Mouse (Mus musculus) liver, embryonic 14.5 days (tissue): Measurements from ENCODE around the gene Eml4. TPM values are rescaled to one million over a fixed set of nuclear protein-coding genes. Genes with fewer than 3 reads are reported as not detected.

Experiments
- ATAC-seq: fragments of 200-750 bp; cut with Nextera tagmentation; 2 replicates; pipeline ENCODE4 v1.8.0; 2017; ENCODE audit warnings: moderate number of reproducible peaks, mild to moderate bottlenecking, moderate library complexity; ENCODE audit not compliant: insufficient read depth
- DNase-seq, 3 experiments: peaks; one replicate each; pipeline ENCODE4 v3.0.0-alpha.2; 2012 to 2013; ENCODE audit warnings: low read depth in 3 of 3, low spot score in 3 of 3
- H3K27ac ChIP-seq: fragments of 300-500 bp; sonication (generic); 2 replicates; pipeline ENCODE4 v1.5.1; 2014; ENCODE audit warnings: moderate library complexity, mild to moderate bottlenecking, control low read depth, inconsistent platforms
- H3K27me3 ChIP-seq: fragments of 300-500 bp; sonication (generic); 2 replicates; pipeline ENCODE4 v1.6.1; 2014; ENCODE audit warnings: mild to moderate bottlenecking, low read length, moderate library complexity; ENCODE audit not compliant: control insufficient read depth, insufficient read depth
- H3K36me3 ChIP-seq: fragments of 300-500 bp; sonication (generic); replicated peaks from 2 replicates; pipeline ENCODE4 v1.6.1; 2014; ENCODE audit warnings: low read depth; ENCODE audit not compliant: control insufficient read depth, insufficient read depth
- H3K4me1 ChIP-seq, 2 experiments: fragments of 200-500 bp in 1 of 2; fragments of 300-500 bp in 1 of 2; sonication (generic) in 1 of 2; replicated peaks; 2 replicates each; pipeline ENCODE4 v1.6.1; 2012 to 2014; ENCODE audit warnings: antibody characterized with exemption in 1 of 2, inconsistent platforms in 1 of 2, low read length in 1 of 2; ENCODE audit not compliant: control insufficient read depth in 2 of 2, insufficient read depth in 2 of 2
- H3K4me2 ChIP-seq: fragments of 300-500 bp; sonication (generic); 2 replicates; pipeline ENCODE4 v1.6.1; 2014; ENCODE audit warnings: low read depth, mild to moderate bottlenecking, control low read depth, moderate library complexity
- H3K4me3 ChIP-seq, 2 experiments: fragments of 200-500 bp in 1 of 2; fragments of 300-500 bp in 1 of 2; sonication (generic) in 1 of 2; 2 replicates each; pipeline ENCODE4 v1.5.1; 2012 to 2014; ENCODE audit warnings: low read depth in 2 of 2, low read length in 2 of 2, mild to moderate bottlenecking in 2 of 2, control low read depth in 1 of 2, inconsistent platforms in 1 of 2, moderate library complexity in 1 of 2; ENCODE audit not compliant: insufficient read depth in 1 of 2
- H3K9ac ChIP-seq: fragments of 300-500 bp; sonication (generic); replicated peaks from 2 replicates; pipeline ENCODE4 v1.6.1; 2014; ENCODE audit warnings: mild to moderate bottlenecking, control low read depth, moderate library complexity
- H3K9me3 ChIP-seq: fragments of 300-500 bp; sonication (generic); 2 replicates; pipeline ENCODE4 v1.6.1; 2016; ENCODE audit warnings: low read length, mixed read lengths; ENCODE audit not compliant: control insufficient read depth
- CTCF ChIP-seq: IDR thresholded peaks from 2 replicates; pipeline ENCODE4 v1.5.1; 2016; ENCODE audit warnings: antibody characterized with exemption, low read depth, control low read depth
- EP300 ChIP-seq: IDR thresholded peaks from 2 replicates; pipeline ENCODE4 v1.6.1; 2016; ENCODE audit warnings: antibody characterized with exemption, low read depth
- WGBS: fragments of 180-500 bp; shearing (Covaris S2); extraction: QIAGEN DNeasy Blood & Tissue Kit; methylation state at CpG from one replicate; pipeline ENCODE4 v1.1.7; 2014; ENCODE audit not compliant: insufficient replicate concordance; 5-methylcytosine and 5-hydroxymethylcytosine counted together
- polyA plus RNA-seq, 2 experiments: library from polyadenylated mRNA; depleted of rRNA in 1 of 2; stranded (reverse) in 1 of 2; unstranded in 1 of 2; fragments of >200 nt; fragmentation: Nextera tagmentation in 1 of 2; extraction: Ambion mirVana in 1 of 2; gene quantifications; 2 replicates each; pipeline versions ENCODE4 v1.2.1 to v1.2.3; 2012 to 2014

The Eml4 gene
- polyA plus RNA-seq, 2 experiments, result 4.8 to 5.0 TPM

GRCm38 (mm10) chr17:83522590-83523379, 172.1 kb downstream of the Eml4 start:
- no peak overlapping the region for H3K27ac ChIP-seq
- H3K27me3 ChIP-seq, result no peaks in the 10 kb centered on the region
- no peaks in the 10 kb centered on the region for H3K36me3 ChIP-seq
- H3K4me2 ChIP-seq, result no peak overlapping the region
- ATAC-seq (no peak), DNase-seq (no peak)
- H3K4me1 ChIP-seq, result peaks cover 22 to 23% of the 10 kb centered on the region in 2 experiments
- no peak overlapping the region for H3K9ac ChIP-seq
- H3K4me3 ChIP-seq, result no peak overlapping the region
- H3K9me3 ChIP-seq, result no peaks in the 10 kb centered on the region
- no peak for TF ChIP-seq EP300
- TF ChIP-seq CTCF, result no peak
- WGBS, result 54% methylated on average over 7 of the region's 7 CpGs

DNA sequence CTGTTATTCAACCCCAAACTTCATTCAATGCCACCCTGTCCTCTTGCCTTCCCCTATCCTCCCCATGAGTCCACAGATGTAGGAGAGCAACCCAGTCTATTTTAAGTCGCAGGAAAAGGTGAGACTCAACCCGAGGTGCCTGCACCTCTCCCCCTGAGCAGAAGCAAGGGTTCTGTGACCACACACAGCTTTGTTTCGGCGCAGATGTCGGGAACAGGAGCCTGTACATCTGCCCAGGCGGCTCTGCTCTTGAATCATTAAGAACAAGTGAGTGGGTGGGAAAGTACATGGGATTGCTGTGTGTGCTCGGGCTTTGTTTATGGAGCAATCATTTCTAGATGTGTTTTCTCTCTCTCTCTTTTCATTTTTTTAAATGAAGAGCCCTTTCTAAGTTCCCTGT, 174.0 kb downstream of the Eml4 start:
- WGBS, result 57% methylated on average over 7 of the region's 7 CpGs
- no peaks in the 10 kb centered on the region for H3K27me3 ChIP-seq
- ATAC-seq, result no peak
- no peak for DNase-seq
- H3K36me3 ChIP-seq, result no peaks in the 10 kb centered on the region
- H3K4me2 ChIP-seq, result no peak overlapping the region
- no peak overlapping the region for H3K4me3 ChIP-seq
- H3K9ac ChIP-seq, result no peak overlapping the region
- TF ChIP-seq EP300 (no peak), CTCF (no peak)
- no peak overlapping the region for H3K27ac ChIP-seq
- no peaks in the 10 kb centered on the region for H3K9me3 ChIP-seq
- peaks cover 24 to 31% of the 10 kb centered on the region in 2 experiments for H3K4me1 ChIP-seq

- H3K9me3 ChIP-seq, result no peaks in the 10 kb centered on the region
- WGBS, result 3% methylated on average over 8 of the region's 8 CpGs
- no peak overlapping the region for H3K27ac ChIP-seq
- H3K27me3 ChIP-seq, result no peaks in the 10 kb centered on the region
- no peaks in the 10 kb centered on the region for H3K36me3 ChIP-seq
- TF ChIP-seq CTCF (no peak), EP300 (no peak)
- 0 out of 2 replicates have a peak, but pooled peaks have one; percentile 16 for ATAC-seq
- H3K9ac ChIP-seq, result no peak overlapping the region; the same call in 1 of the 2 replicates
- H3K4me2 ChIP-seq, result peak overlapping the region; percentile 35
- H3K4me3 ChIP-seq, result no peak overlapping the region
- no peak for DNase-seq
- H3K4me1 ChIP-seq, result peaks cover 24 to 31% of the 10 kb centered on the region in 2 experiments
Measured at GRCm38 (mm10) chr17:83525596-83525995, 174.9 kb downstream of the Eml4 start.

- ATAC-seq, result no peak
Measured at GRCm38 (mm10) chr17:83526091-83526561, 175.4 kb downstream of the Eml4 start.

GRCm38 (mm10) chr17:83526624-83527532, 176.1 kb downstream of the Eml4 start:
- Histone ChIP-seq H3K9me3 (no peaks in the 10 kb centered on the region), H3K36me3 (no peaks in the 10 kb centered on the region), H3K9ac (peak overlapping the region; percentile 39), H3K27ac (peak overlapping the region; percentile 3), H3K27me3 (no peaks in the 10 kb centered on the region), H3K4me3 (peak overlapping the region; percentile 38 to 46), H3K4me1 (peaks cover 24 to 31% of the 10 kb centered on the region in 2 experiments), H3K4me2 (peak overlapping the region; percentile 72)
- 27% methylated on average over 13 of the region's 13 CpGs for WGBS
- DNase-seq (peak in 2 of 3 experiments; percentile 43 to 54), ATAC-seq (peak; percentile 82)
- TF ChIP-seq CTCF (no peak), EP300 (no peak)

More at GRCm38 (mm10) chr17:83526091-83526561, 175.4 kb downstream of the Eml4 start:
- Histone ChIP-seq H3K9ac (no peak overlapping the region), H3K9me3 (no peaks in the 10 kb centered on the region), H3K27me3 (no peaks in the 10 kb centered on the region), H3K36me3 (no peaks in the 10 kb centered on the region), H3K4me1 (peaks cover 24 to 31% of the 10 kb centered on the region in 2 experiments), H3K27ac (no peak overlapping the region), H3K4me3 (no peak overlapping the region), H3K4me2 (no peak overlapping the region; the same call in 1 of the 2 replicates)
- no peak for DNase-seq
- WGBS, result 31% methylated on average over 5 of the region's 5 CpGs
- TF ChIP-seq EP300 (no peak), CTCF (no peak; the same call in 1 of the 2 replicates)
